Mouse (Mus musculus): ENCODE measurements at regions not wholly inside any gene's neighbourhood (a gene's known extent, or its start where the extent isn't known, plus 50 kb on each side); places are given as distances from the start of the nearest gene placed in this dataset.

GRCm38 (mm10) chr13:84758568-84758900 is 430.7 kb upstream of the Ccnh start:
- H3K4me1 ChIP-seq (ENCODE audit: control insufficient read depth in 1 of 2, insufficient read depth in 2 of 2, low read length in 2 of 2), result no peaks in the 10 kb centered on the region
- no peak overlapping the region for H3K9ac ChIP-seq (ENCODE audit: control insufficient read depth, low read depth, low read length, poor library complexity, severe bottlenecking)
- DNase-seq (ENCODE audit: low read depth, low spot score), result peak; percentile 76
- H3K27me3 ChIP-seq (ENCODE audit: control insufficient read depth in 1 of 2, insufficient read depth in 2 of 2, low read length in 2 of 2), result peaks cover 0 to 2% of the 10 kb centered on the region in 2 experiments; a peak in 1 of 4 replicates
- no peak overlapping the region for H3K4me3 ChIP-seq (ENCODE audit: control insufficient read depth in 1 of 2, insufficient read depth in 1 of 2, low read depth in 2 of 2, low read length in 2 of 2)
- H3K27ac ChIP-seq (ENCODE audit: control insufficient read depth, low read depth, low read length), result no peak overlapping the region
- H3K79me2 ChIP-seq (ENCODE audit: control insufficient read depth, insufficient read depth, low read length, poor library complexity), result no peaks in the 10 kb centered on the region
- no peaks in the 10 kb centered on the region for H3K9me3 ChIP-seq (replicated peaks; ENCODE audit: insufficient read depth, low read length)
- H3K36me3 ChIP-seq (ENCODE audit: control insufficient read depth in 1 of 2, insufficient read depth in 2 of 2, low read length in 2 of 2), result no peaks in the 10 kb centered on the region
- peak; percentile 97 for TF ChIP-seq ZC3H11A (IDR thresholded peaks at IDR 0.05; ENCODE audit: low read depth, low read length)
- peak; percentile 97 for TF ChIP-seq SMC3 (IDR thresholded peaks at IDR 0.05; ENCODE audit: low read depth, low read length)
- TF ChIP-seq RAD21 (IDR thresholded peaks at IDR 0.05; ENCODE audit: low read depth, low read length), result peak; percentile 98
- TF ChIP-seq MEF2A (IDR thresholded peaks at IDR 0.05; ENCODE audit: extremely low read depth, insufficient replicate concordance, low read depth, low read length, poor library complexity, severe bottlenecking), result no peak
- TF ChIP-seq GABPA (IDR thresholded peaks at IDR 0.05; ENCODE audit: low read depth, low read length), result no peak
- TF ChIP-seq CHD2 (IDR thresholded peaks at IDR 0.05; ENCODE audit: low read length), result no peak
- 0 out of 2 replicates have a peak, but pooled peaks have one; percentile 32 for TF ChIP-seq MAZ (IDR thresholded peaks at IDR 0.05; ENCODE audit: low read depth, low read length)
- peak; percentile 58 to 89 (median 86) for TF ChIP-seq CTCF (IDR thresholded peaks at IDR 0.05 in 2 of 3, conservative IDR thresholded peaks at IDR 0.05 in 1 of 3; ENCODE audit: control insufficient read depth in 1 of 3, insufficient read depth in 1 of 3, low read depth in 2 of 3, low read length in 3 of 3, poor library complexity in 1 of 3, severe bottlenecking in 1 of 3)

GRCm38 (mm10) chr13:84759061-84759460 is 430.1 kb upstream of the Ccnh start:
- Histone ChIP-seq H3K9me3 (replicated peaks; ENCODE audit: insufficient read depth, low read length) (no peaks in the 10 kb centered on the region), H3K79me2 (ENCODE audit: control insufficient read depth, insufficient read depth, low read length, poor library complexity) (no peaks in the 10 kb centered on the region), H3K4me3 (ENCODE audit: control insufficient read depth in 1 of 2, insufficient read depth in 1 of 2, low read depth in 2 of 2, low read length in 2 of 2) (no peak overlapping the region), H3K36me3 (ENCODE audit: control insufficient read depth in 1 of 2, insufficient read depth in 2 of 2, low read length in 2 of 2) (no peaks in the 10 kb centered on the region), H3K27me3 (ENCODE audit: control insufficient read depth in 1 of 2, insufficient read depth in 2 of 2, low read length in 2 of 2) (peaks cover 0 to 2% of the 10 kb centered on the region in 2 experiments; a peak in 1 of 4 replicates), H3K4me1 (ENCODE audit: control insufficient read depth in 1 of 2, insufficient read depth in 2 of 2, low read length in 2 of 2) (no peaks in the 10 kb centered on the region), H3K27ac (ENCODE audit: control insufficient read depth, low read depth, low read length) (no peak overlapping the region), H3K9ac (ENCODE audit: control insufficient read depth, low read depth, low read length, poor library complexity, severe bottlenecking) (no peak overlapping the region)
- TF ChIP-seq GATA1 (IDR thresholded peaks at IDR 0.05; ENCODE audit: low read depth, low read length), result no peak
- no peak for TF ChIP-seq UBTF (IDR thresholded peaks at IDR 0.05; ENCODE audit: borderline replicate concordance, insufficient read depth, low read depth, low read length)
- TF ChIP-seq ZMIZ1 (IDR thresholded peaks at IDR 0.05; ENCODE audit: low read depth, low read length), result no peak
- TF ChIP-seq ETS1 (IDR thresholded peaks at IDR 0.05; ENCODE audit: low read depth, low read length), result no peak
- no peak for TF ChIP-seq CHD1 (IDR thresholded peaks at IDR 0.05; ENCODE audit: low read depth, low read length)
- no peak for TF ChIP-seq MXI1 (IDR thresholded peaks at IDR 0.05; ENCODE audit: low read depth, low read length)
- no peak for TF ChIP-seq CHD2 (IDR thresholded peaks at IDR 0.05; ENCODE audit: low read length)
- no peak for TF ChIP-seq USF2 (IDR thresholded peaks at IDR 0.05; ENCODE audit: borderline replicate concordance in 1 of 2, insufficient read depth in 1 of 2, low read depth in 1 of 2, low read length in 2 of 2)
- TF ChIP-seq RCOR1 (IDR thresholded peaks at IDR 0.05; ENCODE audit: low read depth, low read length), result no peak
- TF ChIP-seq E2F4 (IDR thresholded peaks at IDR 0.05; ENCODE audit: borderline replicate concordance, low read depth, low read length), result no peak
- DNase-seq (ENCODE audit: low read depth, low spot score), result no peak

Measured in MEL (cell line).